Mouse (Mus musculus) brain, embryonic 14.5 days (tissue): ENCODE measurements around the gene Tcea3. TPM values are rescaled to one million over a fixed set of nuclear protein-coding genes. Genes with fewer than 3 reads are reported as not detected.

ENCODE experiments used
- DNase-seq: peaks from one replicate; pipeline ENCODE4 v3.0.0-alpha.2; 2011; ENCODE audit warnings: low read depth
- CTCF ChIP-seq: fragments of 200-500 bp; IDR thresholded peaks from 2 replicates; pipeline ENCODE4 v1.5.1; 2012; ENCODE audit warnings: inconsistent platforms, mild to moderate bottlenecking, moderate library complexity, borderline replicate concordance; ENCODE audit not compliant: insufficient read depth, insufficient read length; ENCODE audit errors: extremely low read depth
- POLR2A ChIP-seq: fragments of 200-500 bp; IDR thresholded peaks from 2 replicates; pipeline ENCODE4 v1.6.1; 2012; ENCODE audit warnings: mild to moderate bottlenecking, inconsistent platforms, borderline replicate concordance; ENCODE audit not compliant: poor library complexity, insufficient read depth, insufficient read length, severe bottlenecking; ENCODE audit errors: extremely low read depth
- polyA plus RNA-seq: library from polyadenylated mRNA; depleted of rRNA; stranded (reverse); fragments of >200 nt; gene quantifications from 2 replicates; pipeline ENCODE4 v1.2.3, GENCODE M21; 2012; rRNA removed

Tcea3 gene
- polyA plus RNA-seq: 0.38 and 0.98 TPM in 2 replicates

- TF ChIP-seq POLR2A: no peak
- TF ChIP-seq CTCF: no peak
- peak; percentile 13 for DNase-seq
These were observed at the start of gene Tcea3 for GRCm38 (mm10) chr4:136247729-136248463. Tcea3 (plus strand) TSS chr4:136247729.

- TF ChIP-seq POLR2A: no peak
- no peak for TF ChIP-seq CTCF
- no peak for DNase-seq
These were observed 48.7 kb upstream of the Tcea3 start for GRCm38 (mm10) chr4:136198846-136199245.

GRCm38 (mm10) chr4:136199562-136200292 lies 47.8 kb upstream of the Tcea3 start:
- no peak for TF ChIP-seq POLR2A
- peak; percentile 86 for TF ChIP-seq CTCF
- peak; percentile 77 for DNase-seq

DNA sequence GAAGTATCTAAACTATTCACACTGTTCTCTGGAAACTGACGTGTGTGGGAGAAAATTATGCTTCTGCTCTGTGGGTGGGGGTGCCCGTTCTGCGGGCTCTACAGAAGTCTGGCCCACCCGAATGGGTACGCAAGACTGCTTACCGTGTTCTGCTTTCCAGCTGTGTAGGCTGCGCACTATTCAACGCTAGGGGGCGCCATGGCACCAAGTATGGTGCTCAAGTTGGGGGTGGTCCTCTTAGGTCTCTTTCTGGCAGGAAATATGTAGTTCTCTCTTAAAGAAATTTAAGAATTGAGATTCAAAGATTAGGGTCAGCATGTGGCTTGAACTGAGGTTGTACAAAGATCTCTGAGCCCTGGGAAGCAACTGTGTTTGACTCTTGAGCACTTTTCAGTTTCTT lies 45.0 kb upstream of the Tcea3 start:
- peak; percentile 87 for DNase-seq
- TF ChIP-seq CTCF: peak; percentile 83
- no peak for TF ChIP-seq POLR2A

DNA sequence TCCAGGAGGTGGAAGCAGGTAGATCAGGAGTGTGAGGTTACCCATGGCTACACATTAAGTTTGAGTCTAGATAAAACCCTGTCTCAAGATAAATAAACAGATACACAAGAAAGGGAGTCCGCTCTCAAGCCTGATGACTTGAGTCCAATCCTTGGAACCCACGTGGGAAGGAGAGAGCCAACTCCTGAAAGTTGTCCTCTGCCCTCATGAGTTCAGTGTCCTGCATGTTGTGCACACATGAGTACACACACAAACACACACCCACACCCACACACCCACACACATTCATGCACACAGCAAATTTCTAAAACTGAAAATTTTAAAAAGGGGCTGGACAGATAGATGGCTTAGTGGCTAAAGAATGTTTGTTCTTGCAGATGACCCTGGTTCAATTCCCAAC lies 42.8 kb upstream of the Tcea3 start:
- DNase-seq: no peak
- TF ChIP-seq CTCF (no peak), POLR2A (no peak)

- DNase-seq: peak; percentile 97
- TF ChIP-seq POLR2A (peak; percentile 38; the same call in 1 of the 2 replicates), CTCF (peak; percentile 7; the same call in 1 of the 2 replicates)
These were observed 41.3 kb upstream of the Tcea3 start, which contains the start of gene Asap3 for GRCm38 (mm10) chr4:136206033-136206893. Asap3 (plus strand) TSS chr4:136206365.

GRCm38 (mm10) chr4:136206943-136207342 lies 40.6 kb upstream of the Tcea3 start:
- DNase-seq: peak; percentile 33
- no peak for TF ChIP-seq CTCF
- no peak for TF ChIP-seq POLR2A

DNA sequence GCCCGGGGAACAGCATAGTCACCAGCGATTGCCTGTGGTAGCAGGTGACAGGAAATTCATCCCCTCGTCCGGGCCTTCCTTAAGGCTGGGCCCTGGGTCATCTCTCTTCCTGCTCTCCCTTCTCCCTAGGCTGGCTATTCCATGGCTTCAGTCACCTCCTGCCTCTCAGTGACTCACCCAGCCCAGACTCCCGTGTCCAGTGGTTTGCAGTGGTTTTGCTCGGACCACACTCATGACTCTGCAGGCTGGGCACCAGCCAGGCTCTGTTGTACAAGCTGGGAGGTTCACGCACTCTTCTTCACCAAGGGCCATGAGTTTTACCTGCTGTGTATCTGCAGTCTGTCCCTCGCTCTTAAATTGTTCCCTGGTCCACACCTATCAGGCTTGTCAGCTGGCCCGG lies 36.6 kb upstream of the Tcea3 start:
- no peak for DNase-seq
- TF ChIP-seq POLR2A: no peak
- TF ChIP-seq CTCF: no peak

DNA sequence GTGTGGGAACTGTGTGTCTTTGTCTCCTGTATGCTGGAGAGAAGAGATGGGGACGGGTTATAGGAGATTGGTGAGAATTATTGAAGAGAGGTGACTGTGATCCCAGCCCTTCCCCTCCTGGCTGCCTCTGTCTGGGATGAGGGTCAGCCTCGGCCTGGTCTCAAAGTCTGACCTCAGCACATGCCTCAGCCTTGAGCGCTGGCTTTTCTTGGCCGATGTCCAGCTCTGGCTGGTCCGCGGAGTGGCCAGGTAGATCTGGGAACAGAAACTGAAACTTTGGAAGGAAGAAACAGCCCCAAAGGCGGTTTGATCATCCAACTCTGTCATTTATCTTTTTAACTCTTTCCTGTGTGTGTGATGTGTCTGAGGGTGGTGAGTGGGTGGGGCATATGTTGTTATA lies 33.9 kb upstream of the Tcea3 start:
- TF ChIP-seq CTCF (no peak), POLR2A (no peak)
- no peak for DNase-seq

DNA sequence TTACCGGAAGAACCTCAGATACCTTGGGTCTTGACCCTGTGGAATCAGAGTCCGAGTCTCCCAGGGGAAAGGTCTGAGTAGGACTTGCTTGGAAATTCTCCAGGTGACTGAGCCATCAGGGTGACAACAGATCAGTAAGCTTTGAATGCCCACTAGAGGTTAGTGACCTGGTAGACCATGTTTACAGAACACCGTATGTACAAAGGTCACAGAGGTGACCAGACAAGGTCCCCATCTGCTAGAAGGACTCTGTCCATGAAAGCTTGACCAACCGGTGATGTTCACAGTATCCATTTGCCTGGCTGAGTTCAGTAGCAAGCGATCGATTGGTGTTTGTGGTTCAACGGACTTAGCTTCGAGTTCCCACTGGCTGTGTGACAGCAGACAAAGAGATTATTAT lies 32.7 kb upstream of the Tcea3 start:
- no peak for TF ChIP-seq POLR2A
- TF ChIP-seq CTCF: no peak
- no peak for DNase-seq

GRCm38 (mm10) chr4:136215576-136215975 lies 32.0 kb upstream of the Tcea3 start:
- no peak for TF ChIP-seq POLR2A
- TF ChIP-seq CTCF: no peak

GRCm38 (mm10) chr4:136217063-136217462 lies 30.5 kb upstream of the Tcea3 start:
- DNase-seq: no peak
- TF ChIP-seq POLR2A: no peak
- no peak for TF ChIP-seq CTCF

More at GRCm38 (mm10) chr4:136215576-136215975, 32.0 kb upstream of the Tcea3 start:
- no peak for DNase-seq

DNA sequence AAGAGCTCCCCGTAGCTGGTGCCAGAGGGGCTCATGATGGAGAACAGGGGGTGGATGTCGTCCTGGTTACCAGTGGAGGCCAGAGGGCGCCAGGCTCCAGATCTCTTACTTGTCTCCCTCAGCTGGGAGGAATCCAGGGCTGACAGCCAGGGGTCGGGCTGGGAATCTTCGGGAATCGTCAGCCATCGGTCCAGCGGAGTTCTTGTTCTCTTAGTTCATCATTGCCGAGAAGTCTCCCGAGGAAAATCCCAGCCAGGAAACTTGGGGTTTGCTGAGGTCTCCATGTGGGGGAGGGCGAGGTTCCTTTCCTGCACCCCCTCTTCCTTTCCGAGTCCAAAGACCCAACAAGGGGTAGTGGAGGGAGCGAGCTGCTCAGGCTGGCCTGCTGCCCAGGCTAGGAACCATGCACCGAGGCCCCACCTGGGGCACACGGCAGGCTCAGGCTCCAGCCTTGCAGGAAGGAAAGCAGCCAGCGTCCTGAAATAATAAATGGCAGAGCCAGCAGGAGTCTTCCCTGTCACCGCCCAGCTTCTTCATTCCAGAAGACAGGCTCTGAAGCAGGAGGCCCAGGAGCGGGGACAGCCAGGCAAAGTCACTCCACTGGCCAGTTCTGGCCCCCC lies 28.8 kb upstream of the Tcea3 start:
- TF ChIP-seq CTCF (peak; percentile 0; the same call in 1 of the 2 replicates), POLR2A (no peak)
- peak; percentile 70 for DNase-seq
